Mouse (Mus musculus) C2C12 (cell line): ENCODE data around the gene Rph3al.

Source experiments
- CTCF ChIP-seq: IDR thresholded peaks from one replicate; pipeline ENCODE4 v1.5.1; 2011; ENCODE audit not compliant: control insufficient read depth, insufficient read depth, insufficient read length
- MAX ChIP-seq: IDR thresholded peaks from one replicate; pipeline ENCODE4 v1.6.1; 2011; ENCODE audit warnings: mild to moderate bottlenecking, control low read depth
- MYOG ChIP-seq: IDR thresholded peaks from one replicate; pipeline ENCODE4 v1.6.1; 2011; ENCODE audit not compliant: control insufficient read depth, insufficient read length; ENCODE audit errors: extremely low read depth
- USF1 ChIP-seq: IDR thresholded peaks from one replicate; pipeline ENCODE4 v1.6.1; 2011; ENCODE audit warnings: low read depth, mild to moderate bottlenecking, control low read depth, moderate library complexity

DNA sequence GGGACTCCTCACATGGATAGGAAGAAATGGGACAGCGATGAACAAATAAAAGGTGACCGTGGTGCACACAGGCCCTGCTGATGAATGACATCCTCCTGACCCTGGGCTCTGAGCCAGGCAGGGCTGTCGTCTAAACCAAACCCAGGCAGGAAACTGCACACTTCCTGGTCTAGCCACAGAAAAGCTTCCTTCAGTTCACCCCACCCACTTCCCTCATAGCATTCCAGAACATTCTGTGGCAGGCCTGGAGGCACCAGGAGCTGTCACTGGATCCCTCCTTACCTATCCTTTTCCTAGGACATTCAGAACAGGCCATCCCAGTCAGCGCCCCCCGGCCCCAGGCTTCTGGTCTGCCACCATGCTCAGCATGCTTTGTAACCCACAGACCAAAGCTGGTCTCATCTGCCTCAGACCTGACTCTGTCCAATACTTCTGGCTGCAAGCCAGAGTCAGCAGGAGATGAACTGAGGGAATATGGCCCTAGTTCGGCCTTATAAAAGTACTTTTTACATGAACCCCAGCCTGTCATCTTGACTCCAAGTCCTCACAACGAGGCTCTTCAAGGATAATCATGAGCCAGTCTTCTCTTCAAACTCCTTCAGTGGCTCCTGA lies 2.3 kb downstream of the Rph3al start:
- TF ChIP-seq CTCF (no peak), MAX (no peak), MYOG (no peak), USF1 (no peak)
